Mouse (Mus musculus) gonadal fat pad, adult 2 months (tissue): ENCODE results near the gene Aph1b. TPM values are rescaled to one million over a fixed set of nuclear protein-coding genes. Genes with fewer than 3 reads are reported as not detected.
"Not testable (repeated sequence)": the region's sequence is repeated elsewhere in the genome, so short reads cannot be mapped to it uniquely, and the experiment has no call there.

ENCODE experiments used
- DNase-seq: peaks from one replicate; pipeline ENCODE4 v3.0.0-alpha.2; 2012; ENCODE audit warnings: low read depth
- polyA plus RNA-seq: library from polyadenylated mRNA; depleted of rRNA; stranded (reverse); fragments of >200 nt; gene quantifications from 2 replicates; pipeline ENCODE4 v1.2.3, GENCODE M21; 2012; rRNA removed

The Aph1b gene
- 5.1 and 5.9 TPM in 2 replicates for polyA plus RNA-seq

DNA sequence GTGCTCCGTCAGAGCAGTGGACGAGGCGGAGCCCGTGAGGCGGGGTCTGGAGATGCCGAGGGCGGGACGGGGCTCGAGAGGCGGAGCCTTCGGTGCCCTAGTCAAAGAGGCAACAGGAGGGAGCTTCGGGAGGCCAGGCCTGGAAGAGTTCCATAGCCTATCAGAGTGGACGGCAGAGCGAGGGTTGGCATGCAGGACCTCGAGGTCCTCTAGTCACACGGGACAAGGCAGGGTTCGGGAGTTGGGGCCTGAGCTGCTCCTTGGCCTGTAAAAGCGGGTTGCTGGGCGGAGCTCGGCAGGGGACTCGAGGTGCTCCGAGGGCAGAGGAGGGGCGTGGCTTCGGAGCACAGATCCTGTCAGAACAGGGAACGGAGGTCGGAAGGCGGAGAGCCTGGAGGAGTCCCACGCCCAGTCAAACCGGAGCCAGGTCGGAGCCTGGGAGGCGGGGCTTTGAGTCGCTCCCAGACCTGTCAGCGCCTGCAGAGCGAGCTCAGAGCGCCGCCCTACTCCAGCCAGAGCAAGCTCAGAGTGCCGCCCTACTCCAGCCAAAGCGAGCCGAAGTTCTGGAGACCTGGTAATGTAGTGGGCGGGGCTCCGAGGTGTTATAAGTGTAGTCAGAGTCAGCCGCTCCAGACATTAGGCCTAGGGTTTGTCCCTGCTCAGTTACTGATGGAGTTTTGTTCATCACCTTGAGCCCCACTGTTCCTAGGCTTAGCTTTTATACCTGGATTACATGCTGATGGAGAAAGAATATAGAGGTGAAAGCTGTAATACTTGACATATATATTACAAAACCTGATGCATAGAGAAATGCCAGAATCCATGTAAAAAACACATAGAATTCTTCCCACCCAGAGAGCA is at the start of gene Aph1b:
Aph1b (minus strand) TSS at position 27 of the 861 bp plus-strand sequence.
- DNase-seq: peak; percentile 90

DNA sequence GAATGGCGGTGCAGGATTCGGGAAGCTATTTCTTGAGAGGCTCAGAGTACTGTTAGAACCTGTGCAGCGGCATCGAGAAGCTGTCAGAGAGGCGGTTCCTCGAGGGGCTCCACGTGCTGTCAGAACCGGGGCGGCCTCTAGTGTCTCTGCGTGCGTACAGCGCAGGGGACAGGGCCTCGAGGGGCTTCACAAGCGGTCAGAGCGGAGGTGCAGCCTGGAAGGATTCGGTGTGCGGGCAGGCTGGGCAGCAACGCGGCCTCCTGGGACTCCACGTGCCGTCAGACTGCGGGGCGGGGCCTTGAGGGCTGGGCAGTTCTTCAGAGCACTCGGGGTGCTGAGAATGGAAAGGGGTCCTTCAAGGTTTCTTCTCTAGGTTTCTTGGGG is 39.8 kb upstream of the Aph1b start:
- no peak for DNase-seq

DNA sequence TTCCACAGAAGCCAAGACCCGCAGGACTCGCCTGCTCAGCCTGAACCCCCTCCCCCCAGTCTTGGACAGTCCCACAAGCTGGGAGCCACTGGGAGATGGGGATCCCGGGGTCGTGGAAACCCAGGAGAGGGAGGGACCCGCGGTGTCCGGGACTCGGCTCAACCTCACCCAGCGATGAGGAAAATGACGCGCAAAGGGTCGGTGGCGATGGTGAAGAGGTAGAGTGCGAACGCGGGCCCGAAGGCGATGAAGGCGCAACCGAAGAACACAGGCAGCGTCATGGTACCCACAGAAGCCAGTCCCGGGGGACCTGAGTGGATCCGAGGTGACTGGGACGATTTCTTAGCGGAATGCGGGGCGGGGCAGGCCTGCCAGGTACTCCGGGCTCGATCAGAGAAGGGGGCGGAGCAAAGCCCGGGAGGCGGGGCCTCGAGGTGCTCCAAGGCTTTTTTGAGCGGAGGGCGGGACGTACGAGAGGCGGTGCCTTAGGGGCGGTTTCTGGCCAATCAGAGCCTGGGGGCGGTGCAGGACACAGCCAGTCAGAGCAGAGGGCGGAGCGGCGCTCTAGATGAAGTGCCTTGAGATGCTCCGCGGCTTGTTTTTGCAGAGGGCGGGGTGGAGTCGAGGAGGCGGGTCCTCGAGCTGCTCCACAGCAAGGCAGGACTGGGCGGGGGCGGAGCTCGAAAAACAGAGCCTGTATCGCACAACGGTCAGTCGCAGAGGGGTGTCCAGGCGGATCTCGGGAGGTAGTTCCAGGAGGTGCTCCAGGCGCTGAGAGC is 39.2 kb upstream of the Aph1b start, which contains the start of gene Aph1c:
Aph1c (minus strand) TSS at position 409 of the 779 bp plus-strand sequence.
- DNase-seq: peak; percentile 81

DNA sequence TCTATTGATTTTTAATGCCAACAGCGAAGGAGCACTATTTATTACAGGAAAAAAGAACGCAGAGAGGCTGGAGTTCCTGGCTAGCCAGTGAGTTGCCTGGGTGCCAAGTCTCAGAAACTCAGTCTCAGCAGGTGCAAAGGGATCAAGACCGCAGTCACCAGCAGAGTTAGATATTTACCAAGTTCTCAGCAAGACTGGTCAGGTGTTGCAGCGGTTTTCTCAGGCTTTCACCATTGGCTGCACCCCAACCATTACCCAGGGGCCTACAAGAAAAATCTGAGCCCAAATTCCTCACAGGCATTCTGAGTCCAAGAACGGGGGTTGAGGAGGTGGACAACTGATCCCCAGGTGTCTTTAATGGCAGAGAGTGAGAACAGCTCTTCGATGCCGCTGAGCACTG is 38.6 kb upstream of the Aph1b start:
- no peak for DNase-seq

DNA sequence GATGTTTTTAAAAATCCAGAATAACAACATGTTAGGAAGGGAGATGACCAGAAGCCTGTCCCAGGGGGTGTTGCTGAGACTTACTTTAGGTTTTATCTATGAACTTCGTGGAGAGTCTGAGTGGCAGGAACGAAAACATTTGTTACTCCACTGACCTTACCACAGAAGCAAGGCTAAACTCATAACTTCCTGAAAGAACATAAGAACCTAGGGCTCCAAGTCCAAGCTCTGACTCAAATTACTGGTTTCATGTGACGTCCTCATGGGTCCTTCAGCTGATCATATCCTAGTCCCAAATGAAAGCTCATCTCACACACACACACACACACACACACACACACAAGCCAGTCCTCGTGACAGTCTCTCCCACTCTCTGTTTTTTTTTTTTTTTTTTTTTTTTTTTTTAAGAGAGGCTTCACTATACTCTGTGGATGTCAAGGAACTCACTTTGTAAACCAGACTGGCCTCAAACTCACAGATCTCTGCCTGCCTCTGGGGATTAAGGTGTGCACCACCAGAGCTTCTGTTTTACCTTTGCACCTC is 37.1 kb upstream of the Aph1b start:
- no peak for DNase-seq

DNA sequence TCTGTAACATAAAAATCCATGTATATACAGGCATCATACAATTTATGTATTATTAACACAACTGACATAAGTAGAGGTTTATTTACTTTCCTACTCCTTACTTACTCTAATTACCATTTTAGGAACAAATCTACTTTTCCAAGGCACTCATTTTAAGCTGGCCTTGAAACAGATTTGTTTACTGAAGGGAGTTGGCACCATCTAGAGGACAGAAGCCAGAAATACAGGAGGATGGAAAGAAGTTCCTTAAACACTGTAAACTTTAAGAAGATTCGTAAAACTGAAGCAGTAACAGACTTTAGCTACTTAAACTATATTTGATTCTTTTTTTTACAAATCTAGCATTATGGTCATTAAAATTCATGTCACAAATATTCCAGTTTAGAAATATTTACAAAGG is 30.7 kb upstream of the Aph1b start:
- DNase-seq: no peak

DNA sequence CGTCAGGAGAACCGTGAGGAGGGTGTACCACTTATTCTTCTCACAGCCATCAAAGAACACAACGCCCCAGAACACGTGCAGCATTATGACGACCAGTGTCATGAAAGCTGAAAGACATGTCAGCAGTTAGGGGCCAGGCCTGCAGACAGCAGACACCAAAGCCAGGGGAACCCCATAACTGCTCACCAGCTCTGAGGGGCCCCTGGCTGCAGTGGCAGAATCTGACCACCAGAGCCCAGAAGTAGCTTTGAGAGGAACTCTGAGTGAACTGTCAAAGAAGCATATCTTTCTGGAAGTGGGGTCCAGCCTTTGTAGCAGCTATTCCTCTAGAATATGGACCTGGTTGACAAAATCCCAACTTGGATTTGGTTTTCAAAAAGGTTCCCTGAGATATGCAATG is 27.0 kb upstream of the Aph1b start:
- not testable (repeated sequence) for DNase-seq

DNA sequence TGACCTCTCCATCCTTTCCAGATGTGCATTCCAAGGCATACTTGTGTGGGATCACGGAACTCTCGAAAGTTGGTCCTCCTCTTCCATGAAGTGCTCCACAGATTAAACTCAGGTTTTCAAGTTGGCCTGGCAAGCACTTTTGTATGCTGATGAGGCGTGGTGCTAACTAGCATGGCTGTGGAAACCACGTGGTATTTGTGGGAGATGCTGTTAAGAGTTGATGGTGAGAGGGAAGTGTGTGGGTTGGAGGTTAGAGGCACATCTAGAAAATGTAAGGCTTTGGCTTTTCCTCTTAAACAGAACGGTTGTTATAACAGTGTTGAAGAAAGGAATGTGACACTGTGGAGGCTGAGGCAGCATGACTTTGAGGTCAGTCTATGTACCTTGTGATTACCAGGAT is 25.7 kb upstream of the Aph1b start:
- no peak for DNase-seq

DNA sequence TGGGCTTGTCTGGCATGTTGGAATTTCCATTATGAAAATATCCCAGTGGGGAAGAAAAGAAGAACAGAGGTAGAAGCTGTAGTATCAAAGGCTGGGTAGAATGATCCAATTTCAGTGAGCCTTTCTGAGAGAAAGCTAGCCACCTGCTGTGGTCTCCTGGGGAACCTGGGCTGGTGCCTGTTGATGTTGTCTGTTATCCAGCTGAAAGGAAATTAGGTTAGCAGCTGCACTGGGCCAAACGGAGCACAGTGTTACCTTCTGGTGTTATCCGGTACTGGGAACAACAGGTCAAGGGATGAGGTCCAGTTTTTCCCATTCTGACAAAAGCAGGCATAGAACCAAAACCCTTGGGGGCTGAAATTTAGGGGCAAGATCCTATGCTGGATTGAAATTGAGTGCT is 18.1 kb upstream of the Aph1b start:
- no peak for DNase-seq

DNA sequence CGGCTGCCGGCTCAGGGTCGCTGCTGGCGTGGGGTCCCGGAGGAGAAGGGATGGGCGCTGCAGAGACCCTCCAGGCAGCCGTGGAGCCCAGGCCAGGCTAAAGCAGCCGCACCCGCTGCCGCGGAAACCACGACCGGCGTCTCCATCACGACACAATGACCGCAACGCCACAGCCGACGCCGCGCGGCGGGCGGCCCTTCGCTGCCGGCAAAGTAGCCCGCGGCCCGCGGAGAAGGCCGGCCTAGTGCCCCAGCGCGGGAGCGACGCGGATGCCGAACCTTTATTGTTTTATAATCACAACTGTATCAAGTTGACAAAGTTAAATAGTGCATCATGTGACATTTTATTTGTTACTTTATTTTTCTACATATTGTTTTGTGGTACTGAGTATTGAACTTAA is 10.7 kb upstream of the Aph1b start:
- DNase-seq: not testable (repeated sequence)

DNA sequence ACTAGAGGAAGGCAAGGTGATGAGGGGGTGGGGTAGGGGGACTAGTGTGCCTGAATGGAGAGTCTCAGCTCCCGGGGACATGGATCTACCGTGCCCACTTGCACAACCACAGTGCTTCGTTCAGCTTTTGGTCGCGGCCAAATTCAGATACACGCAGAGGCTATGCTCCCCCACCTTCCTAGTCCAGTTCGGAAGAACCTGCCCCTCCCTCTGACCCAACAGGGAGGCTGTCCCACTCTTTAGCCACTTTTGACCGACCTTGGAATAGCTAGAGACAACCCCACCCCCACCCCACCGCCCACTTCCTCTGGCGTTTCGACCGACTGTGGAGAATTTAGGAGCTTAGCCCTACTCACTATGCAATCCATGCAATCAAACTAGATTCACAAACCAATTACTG is 6.7 kb upstream of the Aph1b start:
- no peak for DNase-seq

DNA sequence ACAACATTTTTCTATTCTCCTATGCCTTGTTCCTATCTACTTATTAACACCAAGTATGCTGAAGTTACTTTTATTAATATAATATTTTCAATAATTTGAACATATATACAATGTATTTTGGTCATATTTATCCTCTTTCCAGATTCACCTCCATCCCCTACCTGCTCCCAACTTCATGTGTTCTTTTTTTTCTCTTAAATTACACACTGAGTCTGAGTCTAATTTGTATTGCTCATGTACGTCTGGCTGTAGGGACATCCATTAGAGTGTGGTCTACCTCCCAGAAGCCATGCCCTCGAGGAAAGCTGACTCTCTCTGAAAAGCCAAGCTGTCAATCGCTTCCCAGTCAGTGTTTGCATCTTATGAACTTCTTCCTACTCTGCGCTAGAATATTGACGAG is 1.4 kb upstream of the Aph1b start, which contains the start of gene Gm10647:
Gm10647 (plus strand) TSS at position 301 of the 400 bp plus-strand sequence.
- no peak for DNase-seq

DNA sequence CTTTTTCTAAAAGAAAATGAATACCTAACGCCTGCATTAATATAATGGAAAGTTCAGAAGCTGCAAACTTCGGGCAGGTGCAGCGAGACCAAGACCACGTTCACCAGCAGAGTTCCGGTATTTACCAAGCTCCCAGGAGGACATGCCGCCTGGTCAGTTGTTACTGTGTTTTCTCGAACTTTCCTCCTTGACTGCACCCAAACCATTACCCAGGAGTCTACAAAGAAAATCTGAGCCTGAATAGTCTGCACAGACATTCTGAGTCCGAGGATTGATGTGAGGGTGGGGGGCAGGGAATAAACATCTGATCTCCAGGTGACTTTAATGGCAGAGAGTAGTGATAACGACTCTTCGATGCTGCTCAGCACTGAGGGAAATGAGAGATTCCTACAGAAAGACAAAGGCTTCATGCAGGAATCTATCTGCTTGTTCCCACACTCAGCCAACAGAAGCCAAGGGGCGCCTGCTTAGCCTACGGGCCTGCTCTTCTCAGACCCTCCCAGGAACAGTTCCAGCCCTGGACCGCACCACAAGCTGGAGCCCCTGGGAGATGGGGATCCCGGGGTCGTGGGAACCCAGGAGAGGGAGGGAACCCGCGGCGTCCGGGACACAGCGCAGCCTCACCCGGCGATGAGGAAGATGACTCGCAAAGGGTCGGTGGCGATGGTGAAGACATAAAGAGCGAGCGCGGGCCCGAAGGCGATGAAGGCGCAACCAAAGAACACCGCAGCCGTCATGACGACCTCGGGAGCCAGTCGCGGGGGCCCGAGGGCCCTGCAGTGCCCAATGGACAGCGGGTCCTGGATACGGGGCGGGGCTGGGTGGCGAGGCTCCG is 444 bp downstream of the Aph1b start:
- DNase-seq: no peak

DNA sequence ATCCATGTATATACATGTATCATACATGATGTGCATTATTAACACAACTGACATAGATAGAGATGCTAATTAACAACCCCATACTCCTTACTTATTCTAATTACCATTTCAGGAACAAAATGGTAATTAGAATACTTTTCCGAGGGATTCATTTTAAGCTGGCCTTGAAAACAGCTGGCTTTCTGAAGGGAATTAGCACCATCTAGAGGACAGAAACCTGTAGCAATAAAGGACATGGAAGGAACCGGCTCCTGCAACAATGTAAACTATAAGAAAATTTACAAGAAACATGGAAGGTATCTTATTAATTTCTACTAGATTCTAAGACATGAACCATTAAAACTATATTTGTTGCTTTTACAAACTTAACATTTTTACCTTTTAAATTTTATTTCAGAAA is 7.5 kb downstream of the Aph1b start:
- DNase-seq: no peak

DNA sequence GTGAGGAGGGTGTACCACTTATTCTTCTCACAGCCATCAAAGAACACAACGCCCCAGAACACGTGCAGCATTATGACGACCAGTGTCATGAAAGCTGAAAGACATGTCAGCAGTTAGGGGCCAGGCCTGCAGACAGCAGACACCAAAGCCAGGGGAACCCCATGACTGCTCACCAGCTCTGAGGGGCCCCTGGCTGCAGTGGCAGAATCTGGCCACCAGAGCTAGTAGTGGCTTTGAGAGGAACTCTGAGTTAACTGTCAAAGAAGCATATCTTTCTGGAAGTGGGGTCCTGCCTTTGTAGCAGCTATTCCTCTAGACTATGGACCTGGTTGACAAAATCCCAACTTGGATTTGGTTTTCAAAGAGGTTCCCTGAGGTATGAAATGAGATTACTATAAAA is 10.7 kb downstream of the Aph1b start:
- DNase-seq: not testable (repeated sequence)

DNA sequence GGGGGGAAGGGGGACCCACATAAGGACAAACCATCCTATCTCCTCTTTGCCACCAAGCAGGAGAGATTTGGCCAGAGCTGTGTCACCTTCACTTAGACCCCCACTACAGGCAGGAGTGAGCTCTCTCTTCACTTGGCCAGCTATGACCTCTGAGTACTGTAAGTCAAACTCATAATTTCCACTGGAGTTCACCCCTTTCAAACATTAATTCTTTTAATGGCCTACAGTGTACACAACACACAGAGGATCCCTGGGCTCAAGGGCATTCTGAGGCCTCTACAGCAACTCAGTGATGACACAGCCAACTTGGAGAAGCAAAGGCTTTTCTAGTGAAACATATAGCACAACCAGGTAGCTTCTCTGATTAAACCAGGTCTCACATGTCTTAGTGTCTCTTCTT is 24.6 kb downstream of the Aph1b start:
- DNase-seq: no peak

DNA sequence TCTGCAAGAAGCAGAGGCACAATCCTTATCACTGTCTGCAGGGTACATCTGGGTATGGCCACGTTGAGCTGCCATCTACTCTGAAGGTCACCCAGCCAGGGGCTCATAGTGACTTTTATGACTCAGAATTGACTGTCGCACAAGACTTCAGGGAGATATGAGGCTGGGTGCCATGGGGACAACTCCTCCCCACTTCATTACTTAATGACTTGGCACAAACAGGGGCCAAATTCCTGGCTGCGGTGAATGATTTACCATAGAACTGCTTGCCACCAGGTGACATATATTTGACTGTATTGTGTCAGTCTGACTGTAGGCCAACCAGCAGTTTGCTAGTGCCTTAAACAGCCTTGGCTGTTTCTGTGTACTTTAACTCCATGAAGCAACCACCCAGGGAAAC is 26.0 kb downstream of the Aph1b start:
- DNase-seq: no peak

DNA sequence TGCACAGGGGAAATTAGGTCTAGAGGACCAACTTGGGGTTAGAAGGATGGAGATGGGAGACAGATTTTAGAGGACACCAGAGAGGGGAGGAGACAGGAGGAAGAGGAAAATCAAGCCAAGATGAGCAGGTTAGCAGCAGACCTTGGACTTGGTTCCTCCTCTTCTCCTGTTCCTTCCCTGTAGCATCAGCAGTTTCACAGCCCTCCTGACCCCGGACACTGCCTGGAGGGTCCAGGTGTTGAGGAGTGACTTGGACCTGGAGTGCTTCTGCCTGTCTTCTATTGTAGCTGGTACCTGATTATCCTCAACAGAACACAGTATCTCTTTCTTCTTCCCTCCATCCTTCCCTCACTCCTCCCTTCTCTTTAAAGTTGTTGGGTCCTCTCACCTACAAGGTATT is 26.6 kb downstream of the Aph1b start:
- no peak for DNase-seq

DNA sequence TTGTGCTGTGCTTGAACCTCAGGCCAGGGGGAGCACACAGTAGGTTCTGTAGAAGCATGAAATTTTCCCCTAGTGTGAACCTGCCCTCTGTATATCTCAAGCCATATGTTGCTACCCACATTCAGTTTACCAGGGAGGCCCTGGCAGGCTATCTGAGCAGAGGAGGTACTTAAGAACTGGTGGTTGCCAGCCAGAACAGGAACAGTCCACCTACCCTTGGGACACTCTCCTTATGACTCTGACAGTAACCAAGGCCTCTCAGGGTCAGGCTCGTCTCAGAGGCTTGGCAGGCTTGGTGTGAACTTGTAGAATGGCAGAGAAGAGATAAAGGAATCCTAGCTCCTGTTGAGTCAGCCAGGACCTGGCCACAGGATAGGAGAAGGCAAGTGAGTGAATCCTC is 34.3 kb downstream of the Aph1b start:
- DNase-seq: no peak

DNA sequence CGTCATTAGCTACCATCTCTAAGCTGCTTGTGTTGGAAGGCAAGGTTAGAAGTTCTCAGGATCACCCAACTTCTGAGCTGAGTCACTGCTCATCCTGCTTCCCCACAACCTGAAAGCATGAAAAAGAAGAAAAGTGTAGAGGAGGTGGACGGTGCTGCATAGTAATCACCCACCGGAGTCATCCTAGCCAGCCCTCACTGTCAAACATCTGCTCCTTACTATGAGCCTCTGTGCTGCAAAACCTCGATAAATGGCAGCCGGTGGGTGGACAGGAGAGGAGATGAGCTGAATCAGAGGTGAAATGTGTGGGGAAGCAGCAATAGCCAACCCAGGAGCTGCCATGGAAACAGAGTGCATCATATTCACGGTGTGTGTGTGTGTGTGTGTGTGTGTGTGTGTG is 42.4 kb downstream of the Aph1b start:
- no peak for DNase-seq

DNA sequence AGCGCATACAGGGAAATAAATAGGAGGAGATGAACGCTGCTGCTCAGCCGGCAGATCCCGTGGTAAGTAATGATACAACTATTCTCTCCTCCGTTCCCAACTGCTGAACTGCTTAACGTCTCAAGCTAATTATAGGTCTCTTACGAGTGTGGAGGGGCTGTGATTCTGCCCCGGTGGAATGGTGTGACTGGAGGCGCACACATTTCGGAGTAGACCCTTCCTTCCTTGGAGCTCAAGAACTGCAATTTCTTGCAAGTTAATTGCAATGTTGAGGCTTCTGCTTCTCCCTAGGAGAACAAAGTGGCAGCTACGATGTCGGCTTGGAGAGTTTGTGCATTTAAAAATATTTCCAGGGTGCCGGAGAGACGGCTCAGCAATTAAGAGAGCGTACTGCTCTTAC is 46.9 kb downstream of the Aph1b start:
- no peak for DNase-seq

DNA sequence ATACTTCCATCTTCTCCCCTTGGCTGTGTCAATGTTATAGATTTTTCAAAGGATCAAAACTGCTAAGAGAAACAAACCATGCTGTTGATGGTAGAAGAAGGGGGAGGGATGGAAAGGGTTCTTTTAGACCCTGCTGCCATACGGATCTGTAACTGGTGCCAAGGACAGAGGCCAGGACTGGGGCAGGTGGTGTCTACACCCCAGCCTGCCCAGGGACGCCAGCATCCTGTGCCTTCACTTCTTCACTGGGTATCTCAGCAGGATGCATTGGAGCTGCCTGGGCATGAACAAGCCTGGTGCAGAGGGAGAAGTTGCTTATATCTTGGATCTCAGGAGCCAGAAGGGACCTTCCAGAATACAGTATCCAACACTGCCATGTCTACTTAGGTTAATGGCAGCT is 50.8 kb downstream of the Aph1b start:
- no peak for DNase-seq
